Mouse (Mus musculus) lung, postnatal 0 days (tissue): ENCODE measurements around the gene Smdt1.

ENCODE experiments used
- CTCF ChIP-seq: IDR thresholded peaks from 2 replicates; pipeline ENCODE4 v1.5.1; 2016; ENCODE audit warnings: antibody characterized with exemption, mild to moderate bottlenecking
- EP300 ChIP-seq: IDR thresholded peaks from 2 replicates; pipeline ENCODE4 v1.6.1; 2016; ENCODE audit warnings: antibody characterized with exemption, mild to moderate bottlenecking, control low read depth

DNA sequence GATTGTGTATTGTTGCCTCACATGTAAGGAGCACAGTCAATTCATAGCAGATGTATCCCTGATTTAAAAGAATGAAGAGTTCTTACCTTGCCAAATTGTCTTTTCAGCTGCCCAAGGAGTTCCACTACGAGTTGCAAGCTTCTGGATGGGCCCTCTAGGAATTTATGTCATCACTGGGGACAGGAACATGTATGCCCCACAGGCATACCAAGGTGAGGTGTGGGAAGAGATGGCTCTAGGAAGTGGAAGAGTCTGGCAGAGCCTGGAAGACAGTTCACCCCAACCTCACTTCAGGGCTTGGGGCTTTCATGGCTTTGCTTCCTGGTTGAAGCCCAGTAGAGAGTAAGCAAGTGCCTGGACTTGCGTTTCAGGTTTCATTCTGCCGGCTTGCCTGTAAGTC lies 30.3 kb upstream of the Smdt1 start:
- no peak for TF ChIP-seq CTCF
- TF ChIP-seq EP300 = no peak
